In the genomic region with DNA sequence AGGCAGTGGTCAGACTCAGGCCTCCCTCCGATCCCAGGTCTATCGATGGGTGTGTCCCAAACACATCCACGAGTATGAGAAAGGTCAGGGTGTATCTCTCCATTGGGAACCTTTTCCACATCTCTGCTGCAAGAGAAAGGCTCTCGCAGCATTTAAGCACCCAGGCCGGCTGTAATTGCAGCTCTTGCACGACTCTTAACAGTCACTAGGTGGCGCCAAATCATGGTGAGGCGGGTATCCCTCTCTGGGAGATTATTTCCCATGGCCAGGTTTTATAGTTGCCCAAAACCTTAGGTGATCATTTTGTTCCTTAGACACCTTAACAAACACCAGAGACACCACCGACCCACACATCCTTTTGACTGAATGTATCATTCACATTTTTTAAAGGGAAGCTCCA, we compare ENCODE assay signal across 9 mouse cellular contexts. TPM values are rescaled to one million over a fixed set of nuclear protein-coding genes. Genes with fewer than 3 reads are reported as not detected.
A peak's percentile ranks its signal among the peaks of the same experiment; 100 is the strongest.
DNase-seq lines count a peak whose midpoint lies in the region; TF ChIP-seq lines count a peak whose summit lies in the region.
"Had no signal": no experiment of that assay in that cellular context is flagged by ENCODE, and none has a peak within 500 bp of the region (broad histone marks: within the 10 kb centered on the region; RNA-seq: fewer than 3 reads in every experiment).

No protein-coding gene starts in this region.

- peak; percentile 68 for DNase-seq in layer of hippocampus, adult 11-12 months (ENCODE audit: low spot score)
- no peak for DNase-seq in layer of hippocampus, adult 9-11 months
- peak; percentile 63 for DNase-seq in R1 (ENCODE audit: low read depth, low spot score)
- DNase-seq in cerebellum, adult 18-20 months: peak; percentile 66 to 69
- DNase-seq in frontal cortex, postnatal 25 days (ENCODE audit: low spot score in 2 of 2): peak; percentile 34 to 44
- peak; percentile 30 to 58 for DNase-seq in left cerebral cortex, adult 2 months (ENCODE audit: extremely low spot score in 1 of 2, low spot score in 2 of 2)
- DNase-seq in right cerebral cortex, adult 2 months (ENCODE audit: low spot score in 2 of 2): peak; percentile 61 to 66
- no peak for DNase-seq in spleen, postnatal 4 days (ENCODE audit: low spot score in 2 of 2)

- TF ChIP-seq CTCF in left cerebral cortex, adult 2 months (IDR thresholded peaks at IDR 0.05): peak; percentile 87

- no peak overlapping the region for H3K27ac ChIP-seq in left cerebral cortex, adult 2 months

- intact Hi-C loops in left cerebral cortex, adult 2 months (cut with DNase I): no loop called here

- no peak overlapping the region for H3K4me3 ChIP-seq in left cerebral cortex, adult 2 months
- H3K4me3 ChIP-seq: erythroblast, embryonic 14.5 days had no signal

RNA-seq across cellular contexts. Expression of a gene that starts 5.5 kb away (rescaled TPM):
- total RNA-seq in left cerebral cortex, adult 2 months (2021): not detected

RNA-seq across cellular contexts. Expression of a gene that starts 18.5 kb away (rescaled TPM):
- not detected for total RNA-seq in left cerebral cortex, adult 2 months (2021)

RNA-seq across cellular contexts. Expression of a gene that starts 19.2 kb away (rescaled TPM):
- 1 to 10 TPM; 2.9 to 3.8 TPM for total RNA-seq in left cerebral cortex, adult 2 months (2021)

RNA-seq across cellular contexts. Expression of a gene that starts 36.0 kb away (rescaled TPM):
- 1 to 10 TPM; 3.2 to 3.6 TPM for total RNA-seq in left cerebral cortex, adult 2 months (2021)

RNA-seq across cellular contexts. Expression of a gene that starts 55.6 kb away (rescaled TPM):
- total RNA-seq in left cerebral cortex, adult 2 months (2021): not detected

Comparison
In these comparisons a context has a peak if more than half of its experiments do, and no peak if none do; other contexts are left out.
1. DNase-seq: peak in layer of hippocampus, adult 11-12 months (single experiment), R1 (single experiment), cerebellum, adult 18-20 months (2 of 2), frontal cortex, postnatal 25 days (2 of 2), left cerebral cortex, adult 2 months (2 of 2) and right cerebral cortex, adult 2 months (2 of 2); none in layer of hippocampus, adult 9-11 months (single experiment) and spleen, postnatal 4 days (0 of 2).